Mouse (Mus musculus): ENCODE data around the gene Slc6a5. TPM values are rescaled to one million over a fixed set of nuclear protein-coding genes. Genes with fewer than 3 reads are reported as not detected.

The Slc6a5 gene
- polyA plus RNA-seq, 1 experiment = 0.18 TPM

GRCm38 (mm10) chr7:49911947-49912262 is 2.0 kb downstream of the Slc6a5 start:
- DNase-seq = no peak
- no peak overlapping the region for H3K27ac ChIP-seq (ENCODE audit: control insufficient read depth, insufficient read depth, low read length)
- H3K36me3 ChIP-seq (ENCODE audit: control insufficient read depth, insufficient read depth, low read length) = no peaks in the 10 kb centered on the region
- TF ChIP-seq CTCF (IDR thresholded peaks at IDR 0.05; ENCODE audit: borderline replicate concordance, control insufficient read depth, extremely low read depth, insufficient read depth, low read length, poor library complexity) (no peak), POLR2A (IDR thresholded peaks at IDR 0.05; ENCODE audit: control insufficient read depth, extremely low read depth, insufficient read depth, low read length, poor library complexity) (no peak)
- no peak overlapping the region for H3K4me3 ChIP-seq (ENCODE audit: control insufficient read depth, insufficient read depth, low read length)
- H3K4me1 ChIP-seq (replicated peaks; ENCODE audit: control insufficient read depth, insufficient read depth, low read length) = no peaks in the 10 kb centered on the region
- H3K27me3 ChIP-seq (ENCODE audit: control insufficient read depth, insufficient read depth, low read length) = peaks cover 28% of the 10 kb centered on the region
- 7% methylated on average over 26 of the region's 26 CpGs for WGBS

GRCm38 (mm10) chr7:49913164-49913563 is 3.2 kb downstream of the Slc6a5 start:
- Histone ChIP-seq H3K27me3 (ENCODE audit: control insufficient read depth, insufficient read depth, low read length) (peaks cover 25% of the 10 kb centered on the region), H3K36me3 (ENCODE audit: control insufficient read depth, insufficient read depth, low read length) (no peaks in the 10 kb centered on the region), H3K27ac (ENCODE audit: control insufficient read depth, insufficient read depth, low read length) (no peak overlapping the region), H3K4me1 (replicated peaks; ENCODE audit: control insufficient read depth, insufficient read depth, low read length) (no peaks in the 10 kb centered on the region), H3K4me3 (ENCODE audit: control insufficient read depth, insufficient read depth, low read length) (no peak overlapping the region)
- 12% methylated on average over 4 of the region's 4 CpGs for WGBS
- TF ChIP-seq CTCF (IDR thresholded peaks at IDR 0.05; ENCODE audit: borderline replicate concordance, control insufficient read depth, extremely low read depth, insufficient read depth, low read length, poor library complexity) (no peak), POLR2A (IDR thresholded peaks at IDR 0.05; ENCODE audit: control insufficient read depth, extremely low read depth, insufficient read depth, low read length, poor library complexity) (no peak)
- no peak for DNase-seq

- TF ChIP-seq POLR2A (IDR thresholded peaks at IDR 0.05; ENCODE audit: control insufficient read depth, extremely low read depth, insufficient read depth, low read length, poor library complexity) = no peak
- no peak for TF ChIP-seq CTCF (IDR thresholded peaks at IDR 0.05; ENCODE audit: borderline replicate concordance, control insufficient read depth, extremely low read depth, insufficient read depth, low read length, poor library complexity)
- 8% methylated on average over 5 of the region's 5 CpGs for WGBS
- no peak overlapping the region for H3K27ac ChIP-seq (ENCODE audit: control insufficient read depth, insufficient read depth, low read length)
- H3K36me3 ChIP-seq (ENCODE audit: control insufficient read depth, insufficient read depth, low read length) = no peaks in the 10 kb centered on the region
- H3K4me3 ChIP-seq (ENCODE audit: control insufficient read depth, insufficient read depth, low read length) = no peak overlapping the region
- H3K4me1 ChIP-seq (replicated peaks; ENCODE audit: control insufficient read depth, insufficient read depth, low read length) = no peaks in the 10 kb centered on the region
- DNase-seq = no peak
- peaks cover 25% of the 10 kb centered on the region for H3K27me3 ChIP-seq (ENCODE audit: control insufficient read depth, insufficient read depth, low read length)
Observed at GRCm38 (mm10) chr7:49913728-49914328, 3.9 kb downstream of the Slc6a5 start.

GRCm38 (mm10) chr7:49914946-49915345 is 5.0 kb downstream of the Slc6a5 start:
- Histone ChIP-seq H3K27ac (ENCODE audit: control insufficient read depth, insufficient read depth, low read length) (no peak overlapping the region), H3K27me3 (ENCODE audit: control insufficient read depth, insufficient read depth, low read length) (peaks cover 22% of the 10 kb centered on the region), H3K36me3 (ENCODE audit: control insufficient read depth, insufficient read depth, low read length) (no peaks in the 10 kb centered on the region), H3K4me3 (ENCODE audit: control insufficient read depth, insufficient read depth, low read length) (no peak overlapping the region), H3K4me1 (replicated peaks; ENCODE audit: control insufficient read depth, insufficient read depth, low read length) (no peaks in the 10 kb centered on the region)
- TF ChIP-seq POLR2A (IDR thresholded peaks at IDR 0.05; ENCODE audit: control insufficient read depth, extremely low read depth, insufficient read depth, low read length, poor library complexity) (no peak), CTCF (IDR thresholded peaks at IDR 0.05; ENCODE audit: borderline replicate concordance, control insufficient read depth, extremely low read depth, insufficient read depth, low read length, poor library complexity) (no peak)
- whole genome bisulfite sequencing = 20% methylated on average over 9 of the region's 9 CpGs
- DNase-seq = no peak

GRCm38 (mm10) chr7:49915471-49915870 is 5.5 kb downstream of the Slc6a5 start:
- no peak for TF ChIP-seq CTCF (IDR thresholded peaks at IDR 0.05; ENCODE audit: borderline replicate concordance, control insufficient read depth, extremely low read depth, insufficient read depth, low read length, poor library complexity)
- TF ChIP-seq POLR2A (IDR thresholded peaks at IDR 0.05; ENCODE audit: control insufficient read depth, extremely low read depth, insufficient read depth, low read length, poor library complexity) = no peak
- WGBS = 13% methylated on average over 11 of the region's 11 CpGs
- DNase-seq = no peak
- H3K4me3 ChIP-seq (ENCODE audit: control insufficient read depth, insufficient read depth, low read length) = no peak overlapping the region
- H3K36me3 ChIP-seq (ENCODE audit: control insufficient read depth, insufficient read depth, low read length) = no peaks in the 10 kb centered on the region
- peaks cover 20% of the 10 kb centered on the region for H3K27me3 ChIP-seq (ENCODE audit: control insufficient read depth, insufficient read depth, low read length)
- H3K27ac ChIP-seq (ENCODE audit: control insufficient read depth, insufficient read depth, low read length) = no peak overlapping the region
- no peaks in the 10 kb centered on the region for H3K4me1 ChIP-seq (replicated peaks; ENCODE audit: control insufficient read depth, insufficient read depth, low read length)

- H3K4me3 ChIP-seq (ENCODE audit: control insufficient read depth, insufficient read depth, low read length) = no peak overlapping the region
- H3K36me3 ChIP-seq (ENCODE audit: control insufficient read depth, insufficient read depth, low read length) = no peaks in the 10 kb centered on the region
- TF ChIP-seq CTCF (IDR thresholded peaks at IDR 0.05; ENCODE audit: borderline replicate concordance, control insufficient read depth, extremely low read depth, insufficient read depth, low read length, poor library complexity) (no peak), POLR2A (IDR thresholded peaks at IDR 0.05; ENCODE audit: control insufficient read depth, extremely low read depth, insufficient read depth, low read length, poor library complexity) (no peak)
- 85% methylated on average over 4 of the region's 4 CpGs for WGBS
- peaks cover 10% of the 10 kb centered on the region; the same call in 1 of the 2 replicates for H3K27me3 ChIP-seq (ENCODE audit: control insufficient read depth, insufficient read depth, low read length)
- no peak overlapping the region for H3K27ac ChIP-seq (ENCODE audit: control insufficient read depth, insufficient read depth, low read length)
- DNase-seq = no peak
- H3K4me1 ChIP-seq (replicated peaks; ENCODE audit: control insufficient read depth, insufficient read depth, low read length) = no peaks in the 10 kb centered on the region
Observed at GRCm38 (mm10) chr7:49919494-49919893, 9.5 kb downstream of the Slc6a5 start.

GRCm38 (mm10) chr7:49920751-49921150 is 10.8 kb downstream of the Slc6a5 start:
- DNase-seq = no peak
- 83% methylated on average over 4 of the region's 4 CpGs for whole genome bisulfite sequencing
- Histone ChIP-seq H3K27me3 (ENCODE audit: control insufficient read depth, insufficient read depth, low read length) (peaks cover 3% of the 10 kb centered on the region; the same call in 1 of the 2 replicates), H3K4me3 (ENCODE audit: control insufficient read depth, insufficient read depth, low read length) (no peak overlapping the region), H3K4me1 (replicated peaks; ENCODE audit: control insufficient read depth, insufficient read depth, low read length) (no peaks in the 10 kb centered on the region), H3K27ac (ENCODE audit: control insufficient read depth, insufficient read depth, low read length) (no peak overlapping the region), H3K36me3 (ENCODE audit: control insufficient read depth, insufficient read depth, low read length) (no peaks in the 10 kb centered on the region)
- TF ChIP-seq POLR2A (IDR thresholded peaks at IDR 0.05; ENCODE audit: control insufficient read depth, extremely low read depth, insufficient read depth, low read length, poor library complexity) (no peak), CTCF (IDR thresholded peaks at IDR 0.05; ENCODE audit: borderline replicate concordance, control insufficient read depth, extremely low read depth, insufficient read depth, low read length, poor library complexity) (no peak)
